Mouse (Mus musculus): Measurements from ENCODE around the gene Mrpl39. TPM values are rescaled to one million over a fixed set of nuclear protein-coding genes. Genes with fewer than 3 reads are reported as not detected.

The Mrpl39 gene
- polyA plus RNA-seq, 1 experiment: 53.2 TPM

DNA sequence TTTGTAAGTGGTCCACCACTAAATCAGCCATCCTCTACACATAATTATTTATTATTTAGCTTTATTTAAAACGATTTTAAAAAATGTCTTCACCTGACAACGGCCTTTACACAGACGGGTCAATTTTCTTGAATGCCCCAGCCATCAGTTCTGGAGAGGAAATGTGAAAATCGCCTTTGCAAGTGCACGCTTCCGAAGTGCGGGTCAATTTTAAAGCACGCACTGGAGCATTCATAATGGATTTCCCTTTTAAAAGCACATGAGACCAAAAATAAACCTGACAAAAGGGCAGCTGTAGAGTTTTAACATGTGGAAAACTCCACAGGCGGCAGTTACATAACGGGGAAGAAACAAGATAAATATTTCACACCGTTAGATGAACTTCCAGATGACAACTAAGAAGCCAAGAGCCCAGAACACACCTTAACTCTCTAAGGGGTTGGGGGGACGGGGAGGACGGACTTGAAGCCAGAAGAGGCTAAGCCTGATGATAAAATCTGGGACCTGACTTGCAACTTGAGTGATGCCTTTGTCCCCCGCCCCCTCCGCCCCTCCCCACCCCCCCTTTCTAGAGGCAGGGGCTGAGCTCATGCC lies 37.8 kb upstream of the Mrpl39 start:
- Histone ChIP-seq H3K27ac (ENCODE audit: insufficient read depth, low read length) (peak overlapping the region; percentile 74), H3K36me3 (ENCODE audit: control insufficient read depth, insufficient read depth, low read length, poor library complexity, severe bottlenecking) (peaks cover 8% of the 10 kb centered on the region), H3K4me1 (ENCODE audit: control insufficient read depth, insufficient read depth, low read length) (peaks cover 3% of the 10 kb centered on the region), H3K4me3 (ENCODE audit: low read depth, low read length) (peak overlapping the region; percentile 75; the same call in 1 of the 2 replicates), H3K9ac (ENCODE audit: low read depth, poor library complexity, severe bottlenecking) (peak overlapping the region; percentile 83), H3K27me3 (ENCODE audit: control insufficient read depth, insufficient read depth, low read length, poor library complexity, severe bottlenecking) (no peaks in the 10 kb centered on the region), H3K9me3 (replicated peaks; ENCODE audit: control insufficient read depth, insufficient read depth, low read length, poor library complexity, severe bottlenecking) (no peaks in the 10 kb centered on the region)
- TF ChIP-seq POLR2A (IDR thresholded peaks at IDR 0.05; ENCODE audit: insufficient read depth, low read length): no peak
- no peak for TF ChIP-seq EP300 (IDR thresholded peaks at IDR 0.05; ENCODE audit: insufficient read depth, low read depth, low read length)
- TF ChIP-seq CTCF (IDR thresholded peaks at IDR 0.05; ENCODE audit: low read depth, low read length): no peak

DNA sequence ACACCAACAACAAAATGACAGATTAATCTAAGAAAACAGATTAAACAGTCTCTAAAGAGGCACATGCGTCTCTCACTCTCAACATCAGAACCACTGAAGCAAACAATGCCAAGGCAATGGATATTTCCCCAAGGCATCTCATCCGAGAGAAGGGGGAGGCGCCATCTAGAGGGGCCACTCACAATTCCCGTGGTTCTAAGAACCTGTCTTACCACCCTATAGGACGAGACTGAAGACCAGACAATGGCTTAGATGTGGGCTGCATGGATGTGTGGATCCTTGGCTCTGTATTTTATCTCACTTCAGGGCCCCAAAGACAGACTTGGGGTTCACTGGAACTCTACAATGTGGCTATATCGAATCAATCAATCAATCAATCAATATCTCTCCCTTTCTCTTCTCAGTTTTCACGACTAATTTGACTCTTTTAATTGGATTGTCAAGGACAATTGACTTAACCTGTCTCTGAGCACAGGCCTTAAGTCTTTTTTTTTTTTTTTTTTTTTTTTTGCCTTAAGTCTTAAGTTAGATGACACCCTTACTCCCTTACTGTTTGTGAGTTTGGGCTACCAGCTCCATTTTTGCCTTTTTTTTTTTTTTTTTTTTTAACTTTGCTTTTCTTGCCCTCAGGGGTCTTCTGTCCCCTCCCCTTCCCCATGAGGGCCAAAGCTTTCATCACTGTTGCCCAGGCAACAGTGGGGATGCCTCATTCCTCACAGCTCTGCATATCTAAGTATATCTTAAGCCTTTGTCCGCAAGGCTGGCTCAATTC lies 37.1 kb upstream of the Mrpl39 start:
- peaks cover 3% of the 10 kb centered on the region for H3K36me3 ChIP-seq (ENCODE audit: control insufficient read depth, insufficient read depth, low read length, poor library complexity, severe bottlenecking)
- H3K27me3 ChIP-seq (ENCODE audit: control insufficient read depth, insufficient read depth, low read length, poor library complexity, severe bottlenecking): no peaks in the 10 kb centered on the region
- no peak overlapping the region for H3K9ac ChIP-seq (ENCODE audit: low read depth, poor library complexity, severe bottlenecking)
- peak overlapping the region; percentile 90 for H3K27ac ChIP-seq (ENCODE audit: insufficient read depth, low read length)
- no peak for TF ChIP-seq POLR2A (IDR thresholded peaks at IDR 0.05; ENCODE audit: insufficient read depth, low read length)
- peak; percentile 37 for TF ChIP-seq CTCF (IDR thresholded peaks at IDR 0.05; ENCODE audit: low read depth, low read length)
- H3K4me3 ChIP-seq (ENCODE audit: low read depth, low read length): no peak overlapping the region
- H3K9me3 ChIP-seq (replicated peaks; ENCODE audit: control insufficient read depth, insufficient read depth, low read length, poor library complexity, severe bottlenecking): no peaks in the 10 kb centered on the region
- peaks cover 5% of the 10 kb centered on the region for H3K4me1 ChIP-seq (ENCODE audit: control insufficient read depth, insufficient read depth, low read length)

DNA sequence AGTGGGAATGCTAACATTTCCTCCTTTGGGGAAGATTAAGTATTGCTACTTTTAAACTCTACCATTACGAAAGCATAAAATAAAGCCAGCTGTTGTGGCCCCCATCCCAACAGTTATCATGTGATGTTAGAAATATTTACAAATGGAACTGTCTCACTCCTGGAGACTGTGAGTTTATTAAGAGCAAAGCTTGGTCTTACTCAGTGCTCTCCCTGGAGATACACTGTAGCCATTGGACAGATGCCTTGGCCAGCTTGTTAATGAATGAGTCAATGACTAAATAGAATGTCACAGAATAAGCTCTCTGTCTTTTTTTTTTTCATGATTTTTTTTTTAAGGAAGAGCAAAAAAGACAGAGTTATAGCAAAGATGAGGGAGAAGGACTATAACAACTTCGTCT lies 35.9 kb upstream of the Mrpl39 start:
- Histone ChIP-seq H3K9me3 (replicated peaks; ENCODE audit: control insufficient read depth, insufficient read depth, low read length, poor library complexity, severe bottlenecking) (no peaks in the 10 kb centered on the region), H3K9ac (ENCODE audit: low read depth, poor library complexity, severe bottlenecking) (no peak overlapping the region), H3K27me3 (ENCODE audit: control insufficient read depth, insufficient read depth, low read length, poor library complexity, severe bottlenecking) (no peaks in the 10 kb centered on the region), H3K27ac (ENCODE audit: insufficient read depth, low read length) (peak overlapping the region; percentile 99), H3K4me3 (ENCODE audit: low read depth, low read length) (no peak overlapping the region), H3K36me3 (ENCODE audit: control insufficient read depth, insufficient read depth, low read length, poor library complexity, severe bottlenecking) (no peaks in the 10 kb centered on the region), H3K4me1 (ENCODE audit: control insufficient read depth, insufficient read depth, low read length) (peaks cover 5% of the 10 kb centered on the region)
- TF ChIP-seq POLR2A (IDR thresholded peaks at IDR 0.05; ENCODE audit: insufficient read depth, low read length) (no peak), EP300 (IDR thresholded peaks at IDR 0.05; ENCODE audit: insufficient read depth, low read depth, low read length) (no peak), CTCF (IDR thresholded peaks at IDR 0.05; ENCODE audit: low read depth, low read length) (no peak)

DNA sequence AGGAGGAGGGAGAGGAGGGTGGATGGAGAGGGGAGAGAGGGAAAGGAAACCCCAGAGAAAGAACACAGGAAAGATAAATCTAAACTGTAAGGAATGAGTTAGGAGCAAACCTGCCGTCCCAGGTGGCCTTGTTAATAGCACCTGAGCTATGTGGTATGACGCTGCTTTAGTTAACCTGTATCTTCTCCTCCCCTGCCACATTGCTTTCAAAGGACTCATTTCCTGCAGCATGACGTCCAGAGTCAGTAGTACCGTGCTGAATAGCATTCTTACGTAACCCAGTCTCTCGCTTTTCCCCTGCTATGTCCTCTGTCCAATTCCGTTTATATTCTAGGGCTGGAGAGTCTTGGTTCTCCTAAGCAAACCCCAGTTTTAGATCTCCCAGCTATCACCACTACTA lies 35.3 kb upstream of the Mrpl39 start:
- Histone ChIP-seq H3K36me3 (ENCODE audit: control insufficient read depth, insufficient read depth, low read length, poor library complexity, severe bottlenecking) (no peaks in the 10 kb centered on the region), H3K27me3 (ENCODE audit: control insufficient read depth, insufficient read depth, low read length, poor library complexity, severe bottlenecking) (no peaks in the 10 kb centered on the region), H3K9me3 (replicated peaks; ENCODE audit: control insufficient read depth, insufficient read depth, low read length, poor library complexity, severe bottlenecking) (no peaks in the 10 kb centered on the region), H3K9ac (ENCODE audit: low read depth, poor library complexity, severe bottlenecking) (no peak overlapping the region; the same call in 1 of the 2 replicates), H3K4me1 (ENCODE audit: control insufficient read depth, insufficient read depth, low read length) (peaks cover 5% of the 10 kb centered on the region), H3K4me3 (ENCODE audit: low read depth, low read length) (no peak overlapping the region), H3K27ac (ENCODE audit: insufficient read depth, low read length) (peak overlapping the region; percentile 99)
- TF ChIP-seq EP300 (IDR thresholded peaks at IDR 0.05; ENCODE audit: insufficient read depth, low read depth, low read length) (no peak), POLR2A (IDR thresholded peaks at IDR 0.05; ENCODE audit: insufficient read depth, low read length) (no peak), CTCF (IDR thresholded peaks at IDR 0.05; ENCODE audit: low read depth, low read length) (no peak)

DNA sequence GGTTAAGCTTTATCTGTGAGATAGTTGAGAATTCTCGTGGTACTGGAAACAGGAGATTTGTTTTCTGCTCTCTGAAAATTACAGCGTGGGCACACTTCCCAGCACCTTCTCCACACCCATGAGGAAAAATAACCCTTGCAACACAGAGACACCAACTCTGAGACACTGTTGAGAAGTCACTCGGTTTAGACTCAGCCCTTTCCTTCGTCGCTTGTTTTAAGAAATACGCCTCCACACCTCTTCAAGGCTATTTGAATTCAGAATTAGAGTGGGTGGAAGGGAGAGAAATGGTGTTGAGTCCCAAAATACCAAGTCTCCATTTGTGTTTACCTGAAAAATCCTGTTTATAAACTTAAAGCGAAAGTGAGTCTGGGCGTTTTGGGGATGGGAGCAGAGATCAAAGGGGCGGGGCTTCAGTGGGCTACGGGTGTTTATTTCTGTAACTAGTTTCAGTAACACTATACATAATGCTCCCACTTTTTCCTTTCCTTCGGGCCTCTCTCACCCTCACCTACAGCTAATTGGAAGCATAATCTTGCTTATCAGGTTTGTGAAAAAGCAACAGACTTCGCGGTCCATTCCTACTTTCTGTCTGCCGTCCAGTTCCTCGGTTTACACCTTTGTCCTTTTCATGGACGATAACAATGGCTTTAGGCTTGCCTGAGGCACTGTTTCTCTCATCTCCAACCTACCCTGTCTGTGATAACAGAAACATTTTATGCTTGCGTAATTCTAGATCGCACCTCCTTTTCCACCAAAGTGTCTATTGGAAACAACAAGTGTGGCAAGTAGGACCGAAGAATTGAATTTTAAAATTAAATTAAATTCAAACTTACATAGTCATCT lies 34.3 kb upstream of the Mrpl39 start:
- H3K27me3 ChIP-seq (ENCODE audit: control insufficient read depth, insufficient read depth, low read length, poor library complexity, severe bottlenecking): no peaks in the 10 kb centered on the region
- no peak overlapping the region for H3K4me3 ChIP-seq (ENCODE audit: low read depth, low read length)
- H3K36me3 ChIP-seq (ENCODE audit: control insufficient read depth, insufficient read depth, low read length, poor library complexity, severe bottlenecking): no peaks in the 10 kb centered on the region
- no peaks in the 10 kb centered on the region for H3K9me3 ChIP-seq (replicated peaks; ENCODE audit: control insufficient read depth, insufficient read depth, low read length, poor library complexity, severe bottlenecking)
- H3K9ac ChIP-seq (ENCODE audit: low read depth, poor library complexity, severe bottlenecking): peak overlapping the region; percentile 53
- H3K4me1 ChIP-seq (ENCODE audit: control insufficient read depth, insufficient read depth, low read length): peaks cover 3% of the 10 kb centered on the region
- no peak for TF ChIP-seq EP300 (IDR thresholded peaks at IDR 0.05; ENCODE audit: insufficient read depth, low read depth, low read length)
- no peak for TF ChIP-seq CTCF (IDR thresholded peaks at IDR 0.05; ENCODE audit: low read depth, low read length)
- TF ChIP-seq POLR2A (IDR thresholded peaks at IDR 0.05; ENCODE audit: insufficient read depth, low read length): no peak
- peak overlapping the region; percentile 99 for H3K27ac ChIP-seq (ENCODE audit: insufficient read depth, low read length)
